ENCODE assay signal across 8 mouse cellular contexts in the genomic region with DNA sequence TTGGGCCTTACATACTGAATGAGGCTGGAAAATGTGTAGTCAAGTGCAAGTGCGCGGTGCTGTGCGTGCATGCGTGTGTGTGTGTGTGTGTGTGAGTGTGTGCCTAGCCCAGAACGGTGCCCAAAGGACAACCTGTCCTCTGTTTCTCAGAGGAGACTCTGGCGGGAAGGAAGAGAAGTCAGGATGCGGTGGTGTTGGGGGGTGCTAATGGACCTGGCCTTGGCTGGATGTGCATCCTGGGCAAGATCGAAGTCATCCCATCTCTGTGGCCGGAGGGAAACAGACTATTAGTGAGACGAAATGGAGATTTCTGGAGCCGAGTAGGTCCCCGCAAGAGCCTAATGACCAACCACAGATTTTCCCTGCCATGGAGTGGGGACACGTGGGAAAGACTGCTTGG. TPM values are rescaled to one million over a fixed set of nuclear protein-coding genes. Genes with fewer than 3 reads are reported as not detected.
DNase-seq lines count a peak whose midpoint lies in the region; ATAC-seq and TF ChIP-seq lines count a peak whose summit lies in the region.

No protein-coding gene starts in this region.

- H3ac ChIP-seq in myocyte (ENCODE audit: control insufficient read depth, insufficient read length), result peak overlapping the region; percentile 24

- H3K27me3 ChIP-seq in forebrain, postnatal 0 days (ENCODE audit: insufficient read depth, low read length), result peaks cover 3% of the 10 kb centered on the region; the same call in 1 of the 2 replicates
- no peaks in the 10 kb centered on the region for H3K27me3 ChIP-seq in limb, embryonic 10.5 days (ENCODE audit: low read depth, poor library complexity, severe bottlenecking)
- no peaks in the 10 kb centered on the region for H3K27me3 ChIP-seq in myocyte (ENCODE audit: control insufficient read depth, insufficient read depth, insufficient read length)

- H3K4me2 ChIP-seq in forebrain, postnatal 0 days (ENCODE audit: low read depth), result peak overlapping the region; percentile 93
- peak overlapping the region; percentile 100 for H3K4me2 ChIP-seq in myocyte (ENCODE audit: low read depth)

- ATAC-seq in forebrain, postnatal 0 days, result no peak

- H3K27ac ChIP-seq in forebrain, postnatal 0 days (ENCODE audit: low read depth, low read length), result peak overlapping the region; percentile 83
- peak overlapping the region; percentile 87 for H3K27ac ChIP-seq in limb, embryonic 10.5 days

- H3K4me3 ChIP-seq in forebrain, postnatal 0 days (ENCODE audit: low read depth, low read length), result peak overlapping the region; percentile 66
- H3K4me3 ChIP-seq in limb, embryonic 10.5 days, result peak overlapping the region; percentile 70
- peak overlapping the region; percentile 79 for H3K4me3 ChIP-seq in myocyte

- DNase-seq in heart, adult 11 months, result peak; percentile 95
- DNase-seq in heart, adult 8-10 months (ENCODE audit: low spot score), result no peak
- peak; percentile 25 for DNase-seq in MEL-GATA-1-ER (ENCODE audit: extremely low read depth, low read depth)
- DNase-seq in forebrain, postnatal 0 days, result no peak
- no peak for DNase-seq in limb, embryonic 10.5 days (ENCODE audit: low spot score)
- DNase-seq in frontal cortex, postnatal 14 days (ENCODE audit: low spot score in 2 of 2), result no peak
- no peak for DNase-seq in right cerebral cortex, postnatal 36 days (ENCODE audit: low spot score in 2 of 2)

- H3K9ac ChIP-seq in forebrain, postnatal 0 days, result peak overlapping the region; percentile 49

- TF ChIP-seq CTCF in forebrain, postnatal 0 days (IDR thresholded peaks at IDR 0.05; ENCODE audit: low read depth), result no peak

- H3K36me3 ChIP-seq in forebrain, postnatal 0 days (ENCODE audit: insufficient read depth), result no peaks in the 10 kb centered on the region
- peaks cover 23% of the 10 kb centered on the region for H3K36me3 ChIP-seq in limb, embryonic 10.5 days
- H3K36me3 ChIP-seq in myocyte (ENCODE audit: control insufficient read depth, insufficient read depth), result no peaks in the 10 kb centered on the region

- H3K9me3 ChIP-seq in forebrain, postnatal 0 days (ENCODE audit: low read length), result no peaks in the 10 kb centered on the region
- H3K9me3 ChIP-seq in limb, embryonic 10.5 days (replicated peaks), result no peaks in the 10 kb centered on the region

- TF ChIP-seq POLR2A in myocyte (IDR thresholded peaks at IDR 0.05; ENCODE audit: insufficient read length, low read depth), result no peak

- H3K4me1 ChIP-seq in forebrain, postnatal 0 days (ENCODE audit: insufficient read depth), result peaks cover 9% of the 10 kb centered on the region; the same call in 1 of the 2 replicates
- H3K4me1 ChIP-seq in limb, embryonic 10.5 days, result peaks cover 32% of the 10 kb centered on the region

- H3K79me2 ChIP-seq in myocyte (ENCODE audit: control insufficient read depth, insufficient read depth), result peaks cover 17% of the 10 kb centered on the region

- WGBS in forebrain, postnatal 0 days, result 7% methylated on average over 13 of the region's 13 CpGs
- WGBS in limb, embryonic 10.5 days, result 11% methylated on average over 13 of the region's 13 CpGs

TF ChIP-seq in myocyte, 11 proteins besides CTCF, POLR2A, EP300 and RAD21:
- TF ChIP-seq MYOD1 (IDR thresholded peaks at IDR 0.05; ENCODE audit: control insufficient read depth in 1 of 3, insufficient read length in 2 of 3, low read depth in 2 of 3) (no peak), CEBPB (IDR thresholded peaks at IDR 0.05; ENCODE audit: insufficient read depth, poor library complexity, severe bottlenecking) (no peak), USF1 (IDR thresholded peaks at IDR 0.05; ENCODE audit: low read depth) (no peak), E2F4 (IDR thresholded peaks at IDR 0.05; ENCODE audit: insufficient read depth) (no peak), POLR2AphosphoS2 (IDR thresholded peaks at IDR 0.05; ENCODE audit: insufficient read length, low read depth) (no peak), REST (IDR thresholded peaks at IDR 0.05; ENCODE audit: insufficient read depth, insufficient read length) (no peak), MYOG (IDR thresholded peaks at IDR 0.05; ENCODE audit: control insufficient read depth in 1 of 3, insufficient read depth in 1 of 3, insufficient read length in 2 of 3, low read depth in 2 of 3) (no peak), TCF12 (IDR thresholded peaks at IDR 0.05; ENCODE audit: insufficient read depth, poor library complexity, severe bottlenecking) (no peak), TCF3 (IDR thresholded peaks at IDR 0.05; ENCODE audit: insufficient read length, low read depth) (no peak), SRF (IDR thresholded peaks at IDR 0.05; ENCODE audit: control insufficient read depth, insufficient read length, low read depth) (no peak), MAX (IDR thresholded peaks at IDR 0.05; ENCODE audit: low read depth) (no peak)

RNA-seq across cellular contexts. Expression of gene Trip10, which starts 0.5 kb away (rescaled TPM):
- total RNA-seq in heart, adult 8-10 months (2022), result 100 to 1,000 TPM; 117 to 154 (median 134) TPM
- 3.2 and 3.5 TPM in 2 replicates for total RNA-seq in forebrain, postnatal 0 days (2014; rRNA removed)
- 5.2 and 6.0 TPM in 2 replicates for polyA plus RNA-seq in forebrain, postnatal 0 days (2015; fragmentation: Nextera tagmentation; extraction: Ambion mirVana)
- 34.7 and 42.9 TPM in 2 replicates for polyA plus RNA-seq in limb, embryonic 10.5 days (2016; fragmentation: Nextera tagmentation; extraction: Ambion mirVana)
- polyA plus RNA-seq in myocyte (2012; fragmentation: generic; extraction: Trizol), result 39.2 TPM

RNA-seq across cellular contexts. Expression of gene Gpr108, which starts 0.5 kb away (rescaled TPM):
- total RNA-seq in heart, adult 8-10 months (2022), result 10 to 100 TPM; 29.1 to 35.0 (median 31.0) TPM
- 15.7 and 18.6 TPM in 2 replicates for total RNA-seq in forebrain, postnatal 0 days (2014; rRNA removed)
- 16.9 and 17.5 TPM in 2 replicates for polyA plus RNA-seq in forebrain, postnatal 0 days (2015; fragmentation: Nextera tagmentation; extraction: Ambion mirVana)
- polyA plus RNA-seq in limb, embryonic 10.5 days (2016; fragmentation: Nextera tagmentation; extraction: Ambion mirVana), result 24.7 and 26.7 TPM in 2 replicates
- polyA plus RNA-seq in myocyte (2012; fragmentation: generic; extraction: Trizol), result 53.9 TPM

RNA-seq across cellular contexts. Expression of gene C3, which starts 20.8 kb away (rescaled TPM):
- total RNA-seq in heart, adult 8-10 months (2022), result 100 to 1,000 TPM in 2 of 4 experiments, 10 to 100 TPM in 2; 65.8 to 155 (median 120) TPM
- total RNA-seq in forebrain, postnatal 0 days (2014; rRNA removed), result 1.3 and 1.4 TPM in 2 replicates
- 0.77 and 1.2 TPM in 2 replicates for polyA plus RNA-seq in forebrain, postnatal 0 days (2015; fragmentation: Nextera tagmentation; extraction: Ambion mirVana)
- polyA plus RNA-seq in limb, embryonic 10.5 days (2016; fragmentation: Nextera tagmentation; extraction: Ambion mirVana), result 0.03 and 0.15 TPM in 2 replicates
- 0.12 TPM for polyA plus RNA-seq in myocyte (2012; fragmentation: generic; extraction: Trizol)

RNA-seq across cellular contexts. Expression of gene Vav1, which starts 30.1 kb away (rescaled TPM):
- total RNA-seq in heart, adult 8-10 months (2022), result 1 to 10 TPM; 1.1 to 1.9 (median 1.4) TPM
- 2.2 and 2.5 TPM in 2 replicates for total RNA-seq in forebrain, postnatal 0 days (2014; rRNA removed)
- polyA plus RNA-seq in forebrain, postnatal 0 days (2015; fragmentation: Nextera tagmentation; extraction: Ambion mirVana), result 1.6 and 1.8 TPM in 2 replicates
- polyA plus RNA-seq in limb, embryonic 10.5 days (2016; fragmentation: Nextera tagmentation; extraction: Ambion mirVana), result 1.1 and 1.3 TPM in 2 replicates
- not detected for polyA plus RNA-seq in myocyte (2012; fragmentation: generic; extraction: Trizol)

RNA-seq across cellular contexts. Expression of gene Tnfsf14, which starts 54.8 kb away (rescaled TPM):
- total RNA-seq in heart, adult 8-10 months (2022), result under 1 TPM in 1 of 4 experiments, not detected in 3; 0.20 TPM
- total RNA-seq in forebrain, postnatal 0 days (2014; rRNA removed), result not detected in 2 replicates
- not detected in 2 replicates for polyA plus RNA-seq in forebrain, postnatal 0 days (2015; fragmentation: Nextera tagmentation; extraction: Ambion mirVana)
- 0.15 TPM in 2 replicates for polyA plus RNA-seq in limb, embryonic 10.5 days (2016; fragmentation: Nextera tagmentation; extraction: Ambion mirVana)
- not detected for polyA plus RNA-seq in myocyte (2012; fragmentation: generic; extraction: Trizol)

Comparison
In these comparisons a context has a peak if more than half of its experiments do, and no peak if none do; other contexts are left out.
1. DNase-seq: peak in heart, adult 11 months (single experiment) and MEL-GATA-1-ER (single experiment); none in heart, adult 8-10 months (single experiment), forebrain, postnatal 0 days (single experiment), limb, embryonic 10.5 days (single experiment), frontal cortex, postnatal 14 days (0 of 2) and right cerebral cortex, postnatal 36 days (0 of 2).
2. Peak in every context shown above with its lines, with median percentiles within 50 percentile points of each other: H3K4me3 ChIP-seq.